Mouse (Mus musculus) heart, adult 2 months (tissue): ENCODE measurements around the gene Pdcd11. TPM values are rescaled to one million over a fixed set of nuclear protein-coding genes. Genes with fewer than 3 reads are reported as not detected.
A peak's percentile ranks its signal among the peaks of the same experiment; 100 is the strongest.

Experiments
- DNase-seq, 2 experiments: peaks; one replicate each; pipeline ENCODE4 v3.0.0; 2021
- H3K27ac ChIP-seq: fragments of 200-600 bp; 2 replicates; pipeline ENCODE4 v1.8.1; 2022
- H3K27me3 ChIP-seq: fragments of 200-500 bp; 2 replicates; pipeline ENCODE4 v1.6.1; 2012; ENCODE audit warnings: mild to moderate bottlenecking, low read length, inconsistent platforms, mixed read lengths; ENCODE audit not compliant: control insufficient read depth, insufficient read depth
- H3K36me3 ChIP-seq: fragments of 200-500 bp; 2 replicates; pipeline ENCODE4 v1.6.1; 2012; ENCODE audit warnings: low read length, inconsistent platforms; ENCODE audit not compliant: control insufficient read depth, insufficient read depth
- H3K4me1 ChIP-seq: fragments of 200-500 bp; 2 replicates; pipeline ENCODE4 v1.6.1; 2011; ENCODE audit warnings: low read length; ENCODE audit not compliant: control insufficient read depth, insufficient read depth
- H3K4me3 ChIP-seq: fragments of 200-600 bp; 2 replicates; pipeline ENCODE4 v1.8.1; 2022
- H3K79me2 ChIP-seq: fragments of 200-500 bp; replicated peaks from 2 replicates; pipeline ENCODE4 v1.6.1; 2012; ENCODE audit warnings: mild to moderate bottlenecking, inconsistent platforms, low read length, moderate library complexity, mixed read lengths; ENCODE audit not compliant: control insufficient read depth, insufficient read depth
- H3K9ac ChIP-seq: fragments of 200-500 bp; 2 replicates; pipeline ENCODE4 v1.6.1; 2012; ENCODE audit warnings: low read depth, mild to moderate bottlenecking, control low read depth, inconsistent platforms, low read length, mixed read lengths
- CTCF ChIP-seq: fragments of 200-600 bp; IDR thresholded peaks from 2 replicates; pipeline ENCODE4 v1.8.1; 2022; ENCODE audit warnings: antibody characterized with exemption, mild to moderate bottlenecking, moderate library complexity
- EP300 ChIP-seq: fragments of 200-500 bp; IDR thresholded peaks from 2 replicates; pipeline ENCODE4 v1.6.1; 2011; ENCODE audit warnings: low read depth, low read length, control low read depth; ENCODE audit not compliant: insufficient read depth
- POLR2A ChIP-seq: fragments of 200-500 bp; IDR thresholded peaks from 2 replicates; pipeline ENCODE4 v1.6.1; 2011; ENCODE audit warnings: mild to moderate bottlenecking, low read depth, low read length, control low read depth; ENCODE audit not compliant: insufficient read depth
- WGBS: fragments of 180-500 bp; shearing (Covaris S2); methylation state at CpG from one replicate; pipeline ENCODE4 v1.1.7; 2018; 5-methylcytosine and 5-hydroxymethylcytosine counted together
- intact Hi-C: fragments of 180-260 bp; cut with DNase I; formaldehyde crosslinking; loops from one replicate; pipeline ENCODE4 v1.15.1; 2025
- polyA plus RNA-seq: library from polyadenylated mRNA; depleted of rRNA; stranded (reverse); fragments of >200 nt; gene quantifications from 2 replicates; pipeline ENCODE4 v1.2.3, GENCODE M21; 2012
- total RNA-seq, 2 experiments: library from RNA; stranded (reverse); gene quantifications; 2 replicates each; pipeline ENCODE4 v1.2.3; 2021

The Pdcd11 gene
- total and polyA plus RNA-seq, 3 experiments, result 5.5 to 12.4 (median 11.8) TPM

- Histone ChIP-seq H3K4me3 (peak within 1 kb of the TSS; percentile 67), H3K4me1 (peaks cover 4% of the 10 kb centered on the region; the same call in 1 of the 2 replicates), H3K9ac (peak within 1 kb of the TSS; percentile 91), H3K79me2 (no peaks in the 10 kb centered on the region), H3K36me3 (no peaks in the 10 kb centered on the region), H3K27me3 (no peaks in the 10 kb centered on the region), H3K27ac (peak within 1 kb of the TSS; percentile 70)
- TF ChIP-seq EP300 (no peak), POLR2A (no peak), CTCF (no peak)
- intact Hi-C loops, result no loop called here
- peak; percentile 79 to 83 for DNase-seq
- under 1% methylated on average over 75 of the region's 75 CpGs for WGBS
These were observed 40.1 kb upstream of the Pdcd11 start, which contains the start of gene Pcgf6 for GRCm38 (mm10) chr19:47050271-47051032. Gene Pcgf6 (minus strand): TSS chr19:47050906.

GRCm38 (mm10) chr19:47052927-47053326 is 37.6 kb upstream of the Pdcd11 start:
- WGBS, result 79% methylated on average over 4 of the region's 4 CpGs
- Histone ChIP-seq H3K27ac (no peak overlapping the region), H3K79me2 (no peaks in the 10 kb centered on the region), H3K27me3 (no peaks in the 10 kb centered on the region), H3K9ac (no peak overlapping the region), H3K36me3 (no peaks in the 10 kb centered on the region), H3K4me1 (peaks cover 4% of the 10 kb centered on the region; the same call in 1 of the 2 replicates), H3K4me3 (no peak overlapping the region)
- TF ChIP-seq CTCF (no peak), POLR2A (no peak), EP300 (no peak)
- intact Hi-C loops, result no loop called here
- DNase-seq, result no peak

GRCm38 (mm10) chr19:47053471-47053870 is 37.1 kb upstream of the Pdcd11 start:
- no peaks in the 10 kb centered on the region for H3K36me3 ChIP-seq
- H3K27ac ChIP-seq, result no peak overlapping the region
- H3K79me2 ChIP-seq, result no peaks in the 10 kb centered on the region
- no peak for TF ChIP-seq CTCF
- no peak for TF ChIP-seq POLR2A
- no peak for TF ChIP-seq EP300
- intact Hi-C loops, result no loop called here
- H3K4me1 ChIP-seq, result peaks cover 4% of the 10 kb centered on the region; the same call in 1 of the 2 replicates
- DNase-seq, result no peak
- 82% methylated on average over 4 of the region's 4 CpGs for WGBS
- no peak overlapping the region for H3K4me3 ChIP-seq
- H3K27me3 ChIP-seq, result no peaks in the 10 kb centered on the region
- no peak overlapping the region for H3K9ac ChIP-seq

GRCm38 (mm10) chr19:47057684-47058083 is 32.9 kb upstream of the Pdcd11 start:
- no peaks in the 10 kb centered on the region for H3K27me3 ChIP-seq
- TF ChIP-seq CTCF (no peak), POLR2A (no peak), EP300 (no peak)
- no peak overlapping the region for H3K9ac ChIP-seq
- H3K4me3 ChIP-seq, result no peak overlapping the region
- DNase-seq, result no peak
- intact Hi-C loops, result no loop called here
- H3K27ac ChIP-seq, result no peak overlapping the region
- H3K79me2 ChIP-seq, result no peaks in the 10 kb centered on the region
- 44% methylated on average over 1 of the region's 1 CpGs for WGBS
- no peaks in the 10 kb centered on the region for H3K4me1 ChIP-seq
- H3K36me3 ChIP-seq, result no peaks in the 10 kb centered on the region

- no peak overlapping the region for H3K4me3 ChIP-seq
- TF ChIP-seq EP300, result no peak
- TF ChIP-seq POLR2A, result no peak
- TF ChIP-seq CTCF, result peak; percentile 26
- 90% methylated on average over 3 of the region's 3 CpGs for WGBS
- H3K4me1 ChIP-seq, result 0 out of 2 replicates have a peak, but pooled peaks cover 2% of the 10 kb centered on the region
- DNase-seq, result no peak
- intact Hi-C loops, result no loop called here
- no peak overlapping the region for H3K9ac ChIP-seq
- H3K27ac ChIP-seq, result no peak overlapping the region
- no peaks in the 10 kb centered on the region for H3K27me3 ChIP-seq
- H3K79me2 ChIP-seq, result no peaks in the 10 kb centered on the region
- H3K36me3 ChIP-seq, result no peaks in the 10 kb centered on the region
These were observed 24.7 kb upstream of the Pdcd11 start for GRCm38 (mm10) chr19:47065860-47066259.

GRCm38 (mm10) chr19:47067096-47067882 is 23.3 kb upstream of the Pdcd11 start, which contains the start of gene Taf5:
Gene Taf5 (plus strand): TSS chr19:47067746.
- 11% methylated on average over 47 of the region's 49 CpGs for WGBS
- no peaks in the 10 kb centered on the region; the same call in 1 of the 2 replicates for H3K36me3 ChIP-seq
- peak within 1 kb of the TSS; percentile 87 for H3K27ac ChIP-seq
- DNase-seq, result peak; percentile 97 to 98
- 0 out of 2 replicates have a peak, but pooled peaks cover 2% of the 10 kb centered on the region for H3K4me1 ChIP-seq
- peak within 1 kb of the TSS; percentile 82 for H3K4me3 ChIP-seq
- intact Hi-C loops, result no loop called here
- H3K79me2 ChIP-seq, result no peaks in the 10 kb centered on the region
- H3K9ac ChIP-seq, result peak within 1 kb of the TSS; percentile 98
- H3K27me3 ChIP-seq, result no peaks in the 10 kb centered on the region
- TF ChIP-seq CTCF (no peak), EP300 (peak; percentile 40; the same call in 1 of the 2 replicates), POLR2A (peak; percentile 93)
